Mouse (Mus musculus): Measurements from ENCODE around the gene Gapvd1. TPM values are rescaled to one million over a fixed set of nuclear protein-coding genes. Genes with fewer than 3 reads are reported as not detected.
A peak's percentile ranks its signal among the peaks of the same experiment; 100 is the strongest.

Gapvd1 gene
- polyA plus RNA-seq, 1 experiment from 2014 or later: 83.2 TPM

DNA sequence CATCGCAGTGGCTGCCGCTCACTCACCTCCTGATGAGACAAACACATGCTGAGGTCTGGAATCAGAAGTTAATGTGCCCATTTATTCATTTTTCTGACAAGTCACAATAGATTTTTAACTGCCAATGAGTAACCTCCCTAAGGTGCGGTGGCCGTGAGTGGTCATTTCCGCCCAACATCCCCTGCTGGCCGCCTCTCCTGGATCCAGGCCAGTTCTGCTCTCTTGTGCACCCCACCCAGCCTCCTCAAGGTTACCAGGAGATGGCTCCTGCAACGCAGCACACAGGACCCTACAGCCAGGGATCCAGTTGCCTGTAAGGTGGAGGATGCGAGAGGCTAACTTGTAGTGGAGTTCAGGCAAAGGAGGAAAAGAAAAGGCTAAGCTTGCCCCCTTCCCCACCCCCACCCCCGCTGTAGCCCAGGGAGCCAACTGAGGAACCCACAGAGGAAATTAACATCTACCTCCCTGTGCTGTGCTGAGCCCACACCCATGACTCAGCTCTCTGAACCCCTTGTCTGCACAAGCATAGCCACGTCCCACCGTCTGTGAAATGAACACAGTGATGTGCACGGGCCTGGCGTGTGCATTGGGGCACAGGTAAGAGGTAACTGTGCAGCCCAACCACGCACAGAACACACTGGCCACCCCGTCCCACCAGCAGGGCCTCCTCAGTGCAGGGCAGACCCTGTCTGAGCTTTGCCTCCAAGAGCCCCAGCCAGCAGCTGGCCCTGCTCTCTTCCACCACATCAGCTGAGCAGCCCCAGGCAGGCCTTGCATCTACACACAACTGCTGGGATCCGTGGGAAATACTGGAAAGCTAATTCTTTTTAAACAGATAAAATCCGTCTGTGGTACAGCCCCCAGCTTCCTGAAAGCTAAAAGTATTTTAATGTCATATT, 127.5 kb downstream of the Gapvd1 start:
- no peak; the same call in 1 of the 2 replicates for ATAC-seq (ENCODE audit: insufficient read depth, low FRiP score, low read depth)
- Histone ChIP-seq H3K36me3 (0 out of 2 replicates have a peak, but pooled peaks cover 8% of the 10 kb centered on the region), H3K27ac (peak overlapping the region; percentile 75)

More for the DNA sequence above, 127.5 kb downstream of the Gapvd1 start:
- no peak overlapping the region for H3K4me3 ChIP-seq (replicated peaks)
- H3K27me3 ChIP-seq (replicated peaks): no peaks in the 10 kb centered on the region
- H3K9ac ChIP-seq: no peak overlapping the region
- H3K9me3 ChIP-seq: no peaks in the 10 kb centered on the region
- 53% methylated on average over 17 of the region's 17 CpGs for WGBS
- H3K4me1 ChIP-seq: peaks cover 19% of the 10 kb centered on the region
- no peak overlapping the region for H3K4me2 ChIP-seq

Other genes starting within 250 kb of the Gapvd1 start
- 941 and 1,038 TPM in 2 replicates for gene Hspa5, start 16.7 kb upstream of the Gapvd1 start, polyA plus RNA-seq (2015; fragmentation: Nextera tagmentation; extraction: Ambion mirVana)
- 39.6 and 43.9 TPM in 2 replicates for gene Rabepk, start 44.7 kb upstream of the Gapvd1 start, polyA plus RNA-seq (2015; fragmentation: Nextera tagmentation; extraction: Ambion mirVana)
- 83.6 and 83.9 TPM in 2 replicates for gene Fbxw2, start 71.1 kb upstream of the Gapvd1 start, polyA plus RNA-seq (2015; fragmentation: Nextera tagmentation; extraction: Ambion mirVana)
- not detected in 2 replicates for gene Gm34653, start 77.8 kb upstream of the Gapvd1 start, polyA plus RNA-seq (2015; fragmentation: Nextera tagmentation; extraction: Ambion mirVana)
- gene Cutal, start 119.2 kb upstream of the Gapvd1 start, polyA plus RNA-seq (2015; fragmentation: Nextera tagmentation; extraction: Ambion mirVana): 1.6 and 1.7 TPM in 2 replicates
- 84.9 and 93.1 TPM in 2 replicates for gene Psmd5, start 119.7 kb upstream of the Gapvd1 start, polyA plus RNA-seq (2015; fragmentation: Nextera tagmentation; extraction: Ambion mirVana)
- gene Phf19, start 158.8 kb upstream of the Gapvd1 start, polyA plus RNA-seq (2015; fragmentation: Nextera tagmentation; extraction: Ambion mirVana): 5.9 and 7.2 TPM in 2 replicates
- 3.2 and 4.3 TPM in 2 replicates for gene Traf1, start 206.5 kb upstream of the Gapvd1 start, polyA plus RNA-seq (2015; fragmentation: Nextera tagmentation; extraction: Ambion mirVana)